17 mouse cellular contexts compared by ENCODE assay signal in the genomic region with DNA sequence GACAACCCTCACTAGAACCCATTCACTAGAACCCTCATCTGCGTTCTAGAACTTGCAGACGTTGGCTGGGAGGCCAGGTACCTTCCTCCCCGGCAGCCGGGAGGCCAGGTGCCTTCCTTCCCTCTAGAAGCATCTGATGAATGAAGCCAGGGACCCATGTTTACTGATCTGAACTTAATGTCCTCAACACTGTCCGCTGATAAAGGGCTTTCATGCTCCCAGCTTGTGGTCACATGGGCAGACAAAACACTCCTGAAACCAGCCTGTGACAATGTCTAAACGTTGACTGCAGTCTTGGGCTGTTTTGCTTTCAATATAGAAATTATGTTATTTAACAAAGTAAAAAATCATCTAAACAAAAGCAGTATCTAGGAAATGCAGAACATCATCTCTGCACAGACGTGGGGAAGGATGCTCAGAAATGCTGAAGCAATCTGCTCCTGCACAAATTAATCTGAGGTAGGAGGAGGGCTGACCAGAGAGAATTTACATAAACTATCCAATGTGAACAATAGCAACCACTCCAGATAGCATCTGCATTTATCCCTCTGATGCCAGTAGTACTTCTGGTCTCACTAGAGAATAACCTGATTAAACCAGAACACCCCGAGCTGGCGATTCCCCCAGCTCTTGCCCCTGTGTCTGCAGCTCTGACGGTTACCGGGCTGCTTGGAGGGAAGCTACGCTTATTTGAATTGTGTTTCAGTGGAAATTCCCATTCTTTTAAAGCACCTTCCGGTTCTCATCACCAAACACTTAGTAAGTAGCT. TPM values are rescaled to one million over a fixed set of nuclear protein-coding genes. Genes with fewer than 3 reads are reported as not detected.
DNase-seq lines count a peak whose midpoint lies in the region; ATAC-seq and TF ChIP-seq lines count a peak whose summit lies in the region.
"Had no signal": no experiment of that assay in that cellular context is flagged by ENCODE, and none has a peak within 500 bp of the region (broad histone marks: within the 10 kb centered on the region; RNA-seq: fewer than 3 reads in every experiment).

No protein-coding gene starts in this region.

- TF ChIP-seq CTCF in left cerebral cortex, adult 2 months (IDR thresholded peaks at IDR 0.05), result no peak

- H3K9me3 ChIP-seq in heart, embryonic 14.5 days (ENCODE audit: control insufficient read depth, low read length), result no peaks in the 10 kb centered on the region
- H3K9me3 ChIP-seq in heart, embryonic 12.5 days (replicated peaks), result no peaks in the 10 kb centered on the region
- H3K9me3 ChIP-seq in neural tube, embryonic 13.5 days, result no peaks in the 10 kb centered on the region
- H3K9me3 ChIP-seq in neural tube, embryonic 15.5 days (replicated peaks), result no peaks in the 10 kb centered on the region
- H3K9me3 ChIP-seq: liver, embryonic 12.5 days had no signal

- no peak for DNase-seq in left cerebral cortex, adult 2 months (ENCODE audit: extremely low spot score in 1 of 2, low spot score in 2 of 2)
- no peak for DNase-seq in left cerebral cortex, adult 18-20 months (ENCODE audit: low spot score in 2 of 2)
- DNase-seq in induced T-regulatory cell, adult 2 months (ENCODE audit: low read depth), result peak; percentile 72
- DNase-seq in left cerebral cortex, adult 9 months (ENCODE audit: low spot score in 2 of 2), result no peak
- DNase-seq: cerebellum, adult 11-12 months; gastrocnemius, postnatal 14 days; kidney, postnatal 36 days; right cerebral cortex, adult 18-20 months; thymus, postnatal 14 days had no signal

- WGBS in heart, embryonic 14.5 days, result 55% methylated on average over 13 of the region's 13 CpGs
- 63% methylated on average over 13 of the region's 13 CpGs for WGBS in heart, embryonic 12.5 days
- 64% methylated on average over 13 of the region's 13 CpGs for WGBS in neural tube, embryonic 13.5 days
- WGBS in neural tube, embryonic 15.5 days, result 55% methylated on average over 13 of the region's 13 CpGs

- 0 out of 2 replicates have a peak overlapping the region, but pooled peaks have one; percentile 6 for H3K4me2 ChIP-seq in heart, embryonic 14.5 days (ENCODE audit: low read length)
- no peak overlapping the region for H3K4me2 ChIP-seq in heart, embryonic 12.5 days
- H3K4me2 ChIP-seq in neural tube, embryonic 13.5 days, result peak overlapping the region; percentile 85
- H3K4me2 ChIP-seq in neural tube, embryonic 15.5 days, result no peak overlapping the region
- H3K4me2 ChIP-seq: liver, embryonic 12.5 days had no signal

- H3K27me3 ChIP-seq in heart, embryonic 14.5 days (ENCODE audit: control insufficient read depth, insufficient read depth, low read length), result no peaks in the 10 kb centered on the region
- H3K27me3 ChIP-seq in heart, embryonic 12.5 days (replicated peaks), result no peaks in the 10 kb centered on the region
- H3K27me3 ChIP-seq in neural tube, embryonic 13.5 days, result no peaks in the 10 kb centered on the region
- H3K27me3 ChIP-seq in neural tube, embryonic 15.5 days (replicated peaks), result no peaks in the 10 kb centered on the region
- H3K27me3 ChIP-seq: liver, embryonic 12.5 days had no signal

- H3K4me3 ChIP-seq in heart, embryonic 14.5 days (ENCODE audit: control insufficient read depth in 1 of 2, insufficient read depth in 1 of 2, low read depth in 1 of 2, low read length in 2 of 2), result no peak overlapping the region
- no peak overlapping the region for H3K4me3 ChIP-seq in heart, embryonic 12.5 days
- H3K4me3 ChIP-seq in left cerebral cortex, adult 2 months, result no peak overlapping the region; the same call in 1 of the 2 replicates
- H3K4me3 ChIP-seq in neural tube, embryonic 13.5 days, result no peak overlapping the region
- no peak overlapping the region for H3K4me3 ChIP-seq in neural tube, embryonic 15.5 days (replicated peaks)
- H3K4me3 ChIP-seq: liver, embryonic 12.5 days had no signal

- no peak overlapping the region; a peak in 1 of 4 replicates for H3K27ac ChIP-seq in heart, embryonic 14.5 days (replicated peaks in 1 of 2; ENCODE audit: control insufficient read depth in 1 of 2, insufficient read depth in 1 of 2, low read depth in 2 of 2, low read length in 2 of 2)
- no peak overlapping the region for H3K27ac ChIP-seq in heart, embryonic 12.5 days (ENCODE audit: poor library complexity, severe bottlenecking)
- 0 out of 2 replicates have a peak overlapping the region, but pooled peaks have one; percentile 1 for H3K27ac ChIP-seq in left cerebral cortex, adult 2 months
- no peak overlapping the region for H3K27ac ChIP-seq in neural tube, embryonic 13.5 days (replicated peaks)
- H3K27ac ChIP-seq in neural tube, embryonic 15.5 days (replicated peaks), result no peak overlapping the region
- H3K27ac ChIP-seq: liver, embryonic 12.5 days had no signal

- 0 out of 2 replicates have a peak overlapping the region, but pooled peaks have one; percentile 34 for H3K9ac ChIP-seq in heart, embryonic 14.5 days (ENCODE audit: low read length)
- no peak overlapping the region for H3K9ac ChIP-seq in heart, embryonic 12.5 days
- no peak overlapping the region for H3K9ac ChIP-seq in neural tube, embryonic 13.5 days
- no peak overlapping the region for H3K9ac ChIP-seq in neural tube, embryonic 15.5 days (replicated peaks)
- H3K9ac ChIP-seq: liver, embryonic 12.5 days had no signal

- no peak for ATAC-seq in heart, embryonic 14.5 days (ENCODE audit: insufficient number of reproducible peaks, insufficient read depth, low FRiP score, low read depth)
- no peak for ATAC-seq in heart, embryonic 12.5 days (ENCODE audit: insufficient number of reproducible peaks, low FRiP score)
- ATAC-seq in neural tube, embryonic 13.5 days (ENCODE audit: low read depth), result no peak
- no peak for ATAC-seq in neural tube, embryonic 15.5 days (ENCODE audit: low FRiP score)
- ATAC-seq: forebrain, embryonic 16.5 days; liver, embryonic 12.5 days had no signal

- peaks cover 14% of the 10 kb centered on the region for H3K36me3 ChIP-seq in heart, embryonic 14.5 days (ENCODE audit: control insufficient read depth, insufficient read depth, low read length)
- peaks cover 3% of the 10 kb centered on the region; the same call in 1 of the 2 replicates for H3K36me3 ChIP-seq in heart, embryonic 12.5 days
- H3K36me3 ChIP-seq in neural tube, embryonic 13.5 days, result no peaks in the 10 kb centered on the region
- H3K36me3 ChIP-seq in neural tube, embryonic 15.5 days, result no peaks in the 10 kb centered on the region

- intact Hi-C loops in left cerebral cortex, adult 2 months (cut with DNase I), result no loop called here

- H3K4me1 ChIP-seq in heart, embryonic 14.5 days (ENCODE audit: control insufficient read depth in 2 of 2, insufficient read depth in 2 of 2, low read length in 2 of 2), result peaks cover 40 to 76% of the 10 kb centered on the region in 2 experiments
- H3K4me1 ChIP-seq in heart, embryonic 12.5 days (replicated peaks), result peaks cover 75% of the 10 kb centered on the region
- H3K4me1 ChIP-seq in neural tube, embryonic 13.5 days (replicated peaks), result peaks cover 94% of the 10 kb centered on the region
- peaks cover 70% of the 10 kb centered on the region for H3K4me1 ChIP-seq in neural tube, embryonic 15.5 days

RNA-seq across cellular contexts. Expression of gene Snx18, which starts 7.4 kb away (rescaled TPM):
- polyA plus RNA-seq in heart, embryonic 14.5 days (2014; fragmentation: Nextera tagmentation; extraction: Ambion mirVana), result 20.3 and 22.6 TPM in 2 replicates
- 29.6 and 31.6 TPM in 2 replicates for polyA plus RNA-seq in heart, embryonic 12.5 days (2016; fragmentation: Nextera tagmentation; extraction: Ambion mirVana)
- total RNA-seq in left cerebral cortex, adult 2 months (2021), result 10 to 100 TPM; 22.6 to 22.8 TPM
- 10 to 100 TPM; 22.3 TPM for total RNA-seq in left cerebral cortex, adult 18-20 months (2021)
- polyA plus RNA-seq in neural tube, embryonic 13.5 days (2015; fragmentation: Nextera tagmentation; extraction: Ambion mirVana), result 19.2 and 19.4 TPM in 2 replicates
- 9.9 and 12.3 TPM in 2 replicates for polyA plus RNA-seq in neural tube, embryonic 15.5 days (2015; fragmentation: Nextera tagmentation; extraction: Ambion mirVana)

RNA-seq across cellular contexts. Expression of gene Hspb3, which starts 52.6 kb away (rescaled TPM):
- 58.5 and 60.4 TPM in 2 replicates for polyA plus RNA-seq in heart, embryonic 14.5 days (2014; fragmentation: Nextera tagmentation; extraction: Ambion mirVana)
- 55.3 and 59.7 TPM in 2 replicates for polyA plus RNA-seq in heart, embryonic 12.5 days (2016; fragmentation: Nextera tagmentation; extraction: Ambion mirVana)
- 1 to 10 TPM; 6.6 to 8.1 TPM for total RNA-seq in left cerebral cortex, adult 2 months (2021)
- total RNA-seq in left cerebral cortex, adult 18-20 months (2021), result 1 to 10 TPM; 5.1 to 8.5 TPM
- polyA plus RNA-seq in neural tube, embryonic 13.5 days (2015; fragmentation: Nextera tagmentation; extraction: Ambion mirVana), result 1.0 and 2.7 TPM in 2 replicates
- 0.49 and 1.8 TPM in 2 replicates for polyA plus RNA-seq in neural tube, embryonic 15.5 days (2015; fragmentation: Nextera tagmentation; extraction: Ambion mirVana)
- total RNA-seq: hematopoietic stem cell, adult 5-6 weeks had no signal
- polyA plus RNA-seq: spleen, adult 2 months had no signal

Comparison
In these comparisons a context has a peak if more than half of its experiments do, and no peak if none do; other contexts are left out.
1. H3K4me2 ChIP-seq: peak in heart, embryonic 14.5 days (single experiment) and neural tube, embryonic 13.5 days (single experiment); none in heart, embryonic 12.5 days (single experiment) and neural tube, embryonic 15.5 days (single experiment).
2. RNA of gene Hspb3, which starts 52.6 kb away (polyA plus RNA-seq): 58.5 to 60.4 TPM in heart, embryonic 14.5 days and 55.3 to 59.7 TPM in heart, embryonic 12.5 days; 0.49 to 1.8 TPM in neural tube, embryonic 15.5 days and 1.0 to 2.7 TPM in neural tube, embryonic 13.5 days; every median in the first group is over 10 times any median in the second.